Mouse (Mus musculus) MEL (cell line): Measurements from ENCODE around the gene Mogat2. TPM values are rescaled to one million over a fixed set of nuclear protein-coding genes. Genes with fewer than 3 reads are reported as not detected.

ENCODE experiments used
- DNase-seq: peaks from one replicate; pipeline ENCODE4 v3.0.0; 2011; ENCODE audit warnings: low read depth, low spot score
- H3K27ac ChIP-seq: 2 replicates; pipeline ENCODE4 v1.5.1; 2012; ENCODE audit warnings: low read depth, mild to moderate bottlenecking, control low read depth, low read length, moderate library complexity; ENCODE audit not compliant: control insufficient read depth
- H3K27me3 ChIP-seq, 2 experiments: fragments of 150-350 bp in 1 of 2; sonication (generic) in 1 of 2; 2 replicates each; pipeline ENCODE4 v1.6.1; 2012; ENCODE audit warnings: low read length in 2 of 2, mild to moderate bottlenecking in 2 of 2, improper control_type of control experiment in 1 of 2, moderate library complexity in 1 of 2; ENCODE audit not compliant: insufficient read depth in 2 of 2, control insufficient read depth in 1 of 2
- H3K36me3 ChIP-seq, 2 experiments: 2 replicates each; pipeline ENCODE4 v1.6.1; 2012 to 2014; ENCODE audit warnings: low read length in 2 of 2, improper control_type of control experiment in 1 of 2, inconsistent platforms in 1 of 2, mild to moderate bottlenecking in 1 of 2; ENCODE audit not compliant: insufficient read depth in 2 of 2, control insufficient read depth in 1 of 2
- H3K4me1 ChIP-seq, 2 experiments: fragments of 150-350 bp in 1 of 2; sonication (generic) in 1 of 2; 2 replicates each; pipeline ENCODE4 v1.6.1; 2012; ENCODE audit warnings: low read length in 2 of 2, improper control_type of control experiment in 1 of 2, mild to moderate bottlenecking in 1 of 2; ENCODE audit not compliant: insufficient read depth in 2 of 2, control insufficient read depth in 1 of 2
- H3K4me3 ChIP-seq, 2 experiments: fragments of 150-350 bp in 1 of 2; sonication (generic) in 1 of 2; 2 replicates each; pipeline ENCODE4 v1.5.1; 2012; ENCODE audit warnings: low read depth in 2 of 2, low read length in 2 of 2, mild to moderate bottlenecking in 2 of 2, moderate library complexity in 2 of 2, control low read depth in 1 of 2, improper control_type of control experiment in 1 of 2; ENCODE audit not compliant: control insufficient read depth in 1 of 2, insufficient read depth in 1 of 2
- H3K79me2 ChIP-seq: 2 replicates; pipeline ENCODE4 v1.6.1; 2012; ENCODE audit warnings: mild to moderate bottlenecking, low read length, moderate library complexity; ENCODE audit not compliant: control insufficient read depth, poor library complexity, insufficient read depth
- H3K9ac ChIP-seq: 2 replicates; pipeline ENCODE4 v1.6.1; 2012; ENCODE audit warnings: low read depth, mild to moderate bottlenecking, control low read depth, low read length, moderate library complexity; ENCODE audit not compliant: control insufficient read depth, poor library complexity, severe bottlenecking
- H3K9me3 ChIP-seq: fragments of 150-350 bp; sonication (generic); replicated peaks from 2 replicates; pipeline ENCODE4 v1.6.1; 2012; ENCODE audit warnings: mild to moderate bottlenecking, low read length, improper control_type of control experiment, moderate library complexity; ENCODE audit not compliant: insufficient read depth
- BHLHE40 ChIP-seq: IDR thresholded peaks from 2 replicates; pipeline ENCODE4 v1.6.1; 2012; ENCODE audit warnings: low read depth, mild to moderate bottlenecking, inconsistent platforms, low read length, improper control_type of control experiment, borderline replicate concordance
- CHD2 ChIP-seq: IDR thresholded peaks from 2 replicates; pipeline ENCODE4 v1.6.1; 2011; ENCODE audit warnings: low read length, improper control_type of control experiment
- E2F4 ChIP-seq: IDR thresholded peaks from 2 replicates; pipeline ENCODE4 v1.6.1; 2011; ENCODE audit warnings: low read depth, low read length, improper control_type of control experiment, borderline replicate concordance
- ETS1 ChIP-seq: IDR thresholded peaks from 2 replicates; pipeline ENCODE4 v1.6.1; 2012; ENCODE audit warnings: low read depth, mild to moderate bottlenecking, inconsistent platforms, low read length, improper control_type of control experiment, moderate library complexity
- GABPA ChIP-seq: IDR thresholded peaks from 2 replicates; pipeline ENCODE4 v1.6.1; 2012; ENCODE audit warnings: low read depth, mild to moderate bottlenecking, inconsistent platforms, low read length, improper control_type of control experiment, moderate library complexity
- GATA1 ChIP-seq: IDR thresholded peaks from 2 replicates; pipeline ENCODE4 v1.6.1; 2011; ENCODE audit warnings: low read depth, low read length, improper control_type of control experiment
- HCFC1 ChIP-seq: IDR thresholded peaks from 2 replicates; pipeline ENCODE4 v1.6.1; 2012; ENCODE audit warnings: low read depth, mild to moderate bottlenecking, inconsistent platforms, low read length, improper control_type of control experiment, moderate library complexity
- MAZ ChIP-seq: IDR thresholded peaks from 2 replicates; pipeline ENCODE4 v1.6.1; 2012; ENCODE audit warnings: low read depth, mild to moderate bottlenecking, inconsistent platforms, low read length, improper control_type of control experiment
- MEF2A ChIP-seq: IDR thresholded peaks from 2 replicates; pipeline ENCODE4 v1.6.1; 2014; ENCODE audit warnings: low read depth, mild to moderate bottlenecking, inconsistent platforms, low read length, improper control_type of control experiment; ENCODE audit not compliant: poor library complexity, insufficient replicate concordance, severe bottlenecking; ENCODE audit errors: extremely low read depth
- MXI1 ChIP-seq: IDR thresholded peaks from 2 replicates; pipeline ENCODE4 v1.6.1; 2011; ENCODE audit warnings: mild to moderate bottlenecking, low read depth, low read length, improper control_type of control experiment
- MYB ChIP-seq: IDR thresholded peaks from 2 replicates; pipeline ENCODE4 v1.6.1; 2011; ENCODE audit warnings: mild to moderate bottlenecking, low read depth, low read length, improper control_type of control experiment
- MYC ChIP-seq: IDR thresholded peaks from 2 replicates; pipeline ENCODE4 v1.6.1; 2011; ENCODE audit warnings: low read depth, mild to moderate bottlenecking, low read length, improper control_type of control experiment, moderate library complexity
- NRF1 ChIP-seq: IDR thresholded peaks from 2 replicates; pipeline ENCODE4 v1.6.1; 2014; ENCODE audit warnings: low read depth, mild to moderate bottlenecking, inconsistent platforms, low read length, improper control_type of control experiment, moderate library complexity; ENCODE audit not compliant: poor library complexity, insufficient read depth, severe bottlenecking
- POLR2A ChIP-seq, 2 experiments: IDR thresholded peaks; 2 replicates each; pipeline ENCODE4 v1.6.1; 2011 to 2012; ENCODE audit warnings: low read length in 2 of 2, mild to moderate bottlenecking in 2 of 2, control low read depth in 1 of 2, improper control_type of control experiment in 1 of 2, low read depth in 1 of 2, moderate library complexity in 1 of 2; ENCODE audit not compliant: control insufficient read depth in 1 of 2, insufficient read depth in 1 of 2, poor library complexity in 1 of 2
- POLR2AphosphoS2 ChIP-seq: IDR thresholded peaks from 2 replicates; pipeline ENCODE4 v1.6.1; 2011; ENCODE audit warnings: low read length, improper control_type of control experiment
- RCOR1 ChIP-seq: IDR thresholded peaks from 2 replicates; pipeline ENCODE4 v1.6.1; 2012; ENCODE audit warnings: low read depth, mild to moderate bottlenecking, inconsistent platforms, low read length, improper control_type of control experiment
- SIN3A ChIP-seq: IDR thresholded peaks from 2 replicates; pipeline ENCODE4 v1.6.1; 2012; ENCODE audit warnings: low read length, improper control_type of control experiment, inconsistent platforms
- TAL1 ChIP-seq: IDR thresholded peaks from 2 replicates; pipeline ENCODE4 v1.6.1; 2012; ENCODE audit warnings: mild to moderate bottlenecking, inconsistent platforms, low read length, moderate library complexity, mixed read lengths
- USF2 ChIP-seq, 2 experiments: IDR thresholded peaks; 2 replicates each; pipeline ENCODE4 v1.6.1; 2011 to 2012; ENCODE audit warnings: improper control_type of control experiment in 2 of 2, low read length in 2 of 2, borderline replicate concordance in 1 of 2, inconsistent platforms in 1 of 2, low read depth in 1 of 2, mild to moderate bottlenecking in 1 of 2; ENCODE audit not compliant: insufficient read depth in 1 of 2
- ZC3H11A ChIP-seq: IDR thresholded peaks from 2 replicates; pipeline ENCODE4 v1.6.1; 2012; ENCODE audit warnings: low read depth, mild to moderate bottlenecking, inconsistent platforms, low read length, improper control_type of control experiment
- ZKSCAN1 ChIP-seq: IDR thresholded peaks from 2 replicates; pipeline ENCODE4 v1.6.1; 2012; ENCODE audit warnings: low read depth, mild to moderate bottlenecking, inconsistent platforms, low read length, improper control_type of control experiment, moderate library complexity
- ZNF384 ChIP-seq: IDR thresholded peaks from 2 replicates; pipeline ENCODE4 v1.6.1; 2012; ENCODE audit warnings: low read depth, mild to moderate bottlenecking, inconsistent platforms, low read length, improper control_type of control experiment
- polyA plus RNA-seq, 2 experiments: library from polyadenylated mRNA; stranded (reverse) in 1 of 2; unstranded in 1 of 2; fragments of >175 nt in 1 of 2; fragments of >200 nt in 1 of 2; gene quantifications; 2 replicates each; pipeline versions ENCODE4 v1.2.1 to v1.2.4; 2012; ENCODE audit warnings: low replicate concordance in 2 of 2, low read depth in 1 of 2; ENCODE audit not compliant: insufficient read length in 2 of 2, insufficient read depth in 1 of 2, missing spikeins in 1 of 2
- total RNA-seq: library from RNA; depleted of rRNA; stranded (reverse); fragments of 300-350 nt; gene quantifications from 2 replicates; pipeline ENCODE4 v1.2.3, GENCODE M21; 2012

The Mogat2 gene
- total and polyA plus RNA-seq, 3 experiments = 0.13 TPM; not detected in 2

DNA sequence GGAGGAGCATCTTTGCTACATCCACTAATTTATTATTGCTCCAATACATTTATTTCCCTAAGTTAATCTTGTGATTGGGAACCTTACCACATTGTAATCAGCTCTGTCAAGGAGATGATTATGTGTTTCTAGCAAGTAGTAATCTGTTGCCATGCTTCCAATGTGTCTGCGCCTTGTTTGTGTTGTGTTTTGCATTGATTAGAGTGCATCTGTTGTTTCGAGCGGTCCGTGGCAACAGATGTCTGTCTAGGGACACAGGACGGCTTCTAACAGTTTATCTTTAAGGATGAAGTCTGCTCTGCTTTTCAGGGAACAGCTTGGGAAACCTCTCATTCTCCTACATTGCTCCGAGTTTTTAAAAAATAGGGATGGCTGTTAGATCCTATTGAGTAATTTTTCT lies 36.7 kb upstream of the Mogat2 start:
- no peak overlapping the region for H3K9ac ChIP-seq
- no peaks in the 10 kb centered on the region for H3K4me1 ChIP-seq
- H3K27ac ChIP-seq = no peak overlapping the region
- H3K9me3 ChIP-seq = no peaks in the 10 kb centered on the region
- H3K36me3 ChIP-seq = no peaks in the 10 kb centered on the region
- DNase-seq = no peak
- peaks cover 23 to 24% of the 10 kb centered on the region in 2 experiments for H3K27me3 ChIP-seq
- no peak overlapping the region for H3K4me3 ChIP-seq
- H3K79me2 ChIP-seq = no peaks in the 10 kb centered on the region
- TF ChIP-seq POLR2A (IDR thresholded peaks at IDR 0.05; ENCODE audit: control insufficient read depth in 1 of 2, insufficient read depth in 1 of 2, low read depth in 1 of 2, low read length in 2 of 2, poor library complexity in 1 of 2) = no peak
- TF ChIP-seq TAL1 = no peak
- TF ChIP-seq MXI1 = no peak
- no peak for TF ChIP-seq GABPA
- TF ChIP-seq ZKSCAN1 = no peak
- TF ChIP-seq USF2 (IDR thresholded peaks at IDR 0.05; ENCODE audit: borderline replicate concordance in 1 of 2, insufficient read depth in 1 of 2, low read depth in 1 of 2, low read length in 2 of 2) = no peak
- TF ChIP-seq BHLHE40 = no peak
- TF ChIP-seq ZC3H11A = no peak
- TF ChIP-seq HCFC1 = no peak
- TF ChIP-seq MAZ = no peak
- no peak for TF ChIP-seq RCOR1
- TF ChIP-seq ZNF384 = no peak
- no peak for TF ChIP-seq CHD2
- TF ChIP-seq ETS1 = no peak
- no peak for TF ChIP-seq MEF2A
- TF ChIP-seq SIN3A = no peak

DNA sequence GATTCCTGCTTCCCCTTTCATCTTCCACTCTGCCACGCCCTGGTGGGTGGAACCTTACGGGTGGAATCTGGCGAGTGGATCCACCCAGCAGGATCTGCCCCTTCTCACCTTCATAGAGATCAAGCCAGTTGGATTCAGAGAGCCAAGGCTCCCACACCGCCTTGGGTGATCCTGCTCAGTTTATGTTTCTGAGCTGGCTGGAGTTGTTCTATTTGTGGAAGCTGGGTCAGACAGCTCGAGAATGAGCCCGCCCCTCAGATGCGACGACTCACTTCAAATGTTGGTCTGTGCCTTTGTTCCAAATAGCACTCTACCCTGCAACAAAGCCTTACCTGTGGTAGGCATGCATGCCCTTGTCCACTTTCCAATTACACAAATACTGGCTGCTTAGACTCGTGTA lies 33.2 kb upstream of the Mogat2 start:
- DNase-seq = no peak
- H3K4me1 ChIP-seq = no peaks in the 10 kb centered on the region
- H3K79me2 ChIP-seq = no peaks in the 10 kb centered on the region
- H3K36me3 ChIP-seq = no peaks in the 10 kb centered on the region
- TF ChIP-seq GATA1 (no peak), MAZ (no peak), MYB (no peak), TAL1 (no peak), NRF1 (no peak), SIN3A (no peak), POLR2AphosphoS2 (no peak), MYC (no peak), ZC3H11A (no peak), E2F4 (no peak)
- no peak overlapping the region for H3K4me3 ChIP-seq
- H3K27ac ChIP-seq = no peak overlapping the region
- no peaks in the 10 kb centered on the region for H3K9me3 ChIP-seq
- peaks cover 12 to 16% of the 10 kb centered on the region in 2 experiments for H3K27me3 ChIP-seq
- H3K9ac ChIP-seq = no peak overlapping the region
